23 mouse cellular contexts compared by ENCODE assay signal in genomic region chr14:11855499-11855898, GRCm38 (mm10).
DNase-seq lines count a peak whose midpoint lies in the region; ATAC-seq and TF ChIP-seq lines count a peak whose summit lies in the region.
"Had no signal": no experiment of that assay in that cellular context is flagged by ENCODE, and none has a peak within 500 bp of the region (broad histone marks: within the 10 kb centered on the region; RNA-seq: fewer than 3 reads in every experiment).

No protein-coding gene starts in this region.

- no peak for TF ChIP-seq CTCF in kidney, postnatal 0 days (IDR thresholded peaks at IDR 0.05; ENCODE audit: low read depth)

- H3K4me2 ChIP-seq in embryonic facial prominence, embryonic 11.5 days (ENCODE audit: low read depth, low read length): no peak overlapping the region
- no peak overlapping the region for H3K4me2 ChIP-seq in heart, embryonic 11.5 days
- H3K4me2 ChIP-seq in kidney, postnatal 0 days (ENCODE audit: low read length): no peak overlapping the region
- H3K4me2 ChIP-seq: embryonic facial prominence, embryonic 12.5 days; embryonic facial prominence, embryonic 15.5 days; hindbrain, embryonic 12.5 days; hindbrain, embryonic 15.5 days had no signal

- no peaks in the 10 kb centered on the region for H3K4me1 ChIP-seq in embryonic facial prominence, embryonic 11.5 days (ENCODE audit: control insufficient read depth, insufficient read depth, low read length)
- H3K4me1 ChIP-seq in embryonic facial prominence, embryonic 10.5 days: peaks cover 46% of the 10 kb centered on the region
- peaks cover 13% of the 10 kb centered on the region for H3K4me1 ChIP-seq in heart, embryonic 11.5 days (ENCODE audit: control insufficient read depth, insufficient read depth, low read length)
- H3K4me1 ChIP-seq in kidney, postnatal 0 days (replicated peaks; ENCODE audit: insufficient read depth, low read length): peaks cover 6% of the 10 kb centered on the region

- no peaks in the 10 kb centered on the region for H3K36me3 ChIP-seq in embryonic facial prominence, embryonic 11.5 days (replicated peaks; ENCODE audit: control insufficient read depth, insufficient read depth, low read depth, low read length)
- H3K36me3 ChIP-seq in embryonic facial prominence, embryonic 10.5 days (replicated peaks): no peaks in the 10 kb centered on the region
- H3K36me3 ChIP-seq in heart, embryonic 11.5 days (ENCODE audit: control insufficient read depth, insufficient read depth, low read length): no peaks in the 10 kb centered on the region
- no peaks in the 10 kb centered on the region for H3K36me3 ChIP-seq in kidney, postnatal 0 days (ENCODE audit: insufficient read depth, low read length)
- H3K36me3 ChIP-seq: embryonic facial prominence, embryonic 12.5 days; embryonic facial prominence, embryonic 15.5 days; heart, embryonic 10.5 days; hindbrain, embryonic 12.5 days; hindbrain, embryonic 15.5 days had no signal

- no peak overlapping the region for H3K27ac ChIP-seq in embryonic facial prominence, embryonic 11.5 days (replicated peaks; ENCODE audit: low read depth, low read length)
- H3K27ac ChIP-seq in embryonic facial prominence, embryonic 10.5 days (replicated peaks): no peak overlapping the region
- no peak overlapping the region for H3K27ac ChIP-seq in heart, embryonic 11.5 days (ENCODE audit: low read depth, low read length)
- no peak overlapping the region for H3K27ac ChIP-seq in kidney, postnatal 0 days
- H3K27ac ChIP-seq: embryonic facial prominence, embryonic 12.5 days; embryonic facial prominence, embryonic 15.5 days; heart, adult 2 months; heart, embryonic 10.5 days; hindbrain, embryonic 12.5 days; hindbrain, embryonic 15.5 days had no signal

- 0 out of 2 replicates have a peak, but pooled peaks have one; percentile 29 for ATAC-seq in embryonic facial prominence, embryonic 11.5 days (replicated peaks; ENCODE audit: insufficient number of reproducible peaks, low FRiP score, low TSS enrichment, low read depth)
- no peak for ATAC-seq in heart, embryonic 11.5 days (replicated peaks; ENCODE audit: insufficient number of reproducible peaks, low FRiP score, low TSS enrichment)
- peak; percentile 63; the same call in 1 of the 2 replicates for ATAC-seq in kidney, postnatal 0 days (replicated peaks; ENCODE audit: low FRiP score, low read depth)
- ATAC-seq: activated CD4-positive, CD25-positive, alpha-beta regulatory T cell, adult 4 months; forebrain, embryonic 14.5 days; forebrain, postnatal 0 days had no signal

- H3K9me3 ChIP-seq in embryonic facial prominence, embryonic 11.5 days (replicated peaks; ENCODE audit: control insufficient read depth, low read length): no peaks in the 10 kb centered on the region
- no peaks in the 10 kb centered on the region for H3K9me3 ChIP-seq in embryonic facial prominence, embryonic 10.5 days
- no peaks in the 10 kb centered on the region for H3K9me3 ChIP-seq in heart, embryonic 11.5 days (replicated peaks; ENCODE audit: control insufficient read depth, low read length)
- no peaks in the 10 kb centered on the region for H3K9me3 ChIP-seq in kidney, postnatal 0 days (replicated peaks; ENCODE audit: low read length)
- H3K9me3 ChIP-seq: embryonic facial prominence, embryonic 12.5 days; embryonic facial prominence, embryonic 15.5 days; heart, embryonic 10.5 days; hindbrain, embryonic 12.5 days; hindbrain, embryonic 15.5 days had no signal

- H3K27me3 ChIP-seq in embryonic facial prominence, embryonic 11.5 days (ENCODE audit: control insufficient read depth, insufficient read depth, low read length): no peaks in the 10 kb centered on the region
- H3K27me3 ChIP-seq in embryonic facial prominence, embryonic 10.5 days (replicated peaks; ENCODE audit: low read depth, poor library complexity, severe bottlenecking): no peaks in the 10 kb centered on the region
- H3K27me3 ChIP-seq in heart, embryonic 11.5 days (ENCODE audit: control insufficient read depth, insufficient read depth, low read length): no peaks in the 10 kb centered on the region
- no peaks in the 10 kb centered on the region for H3K27me3 ChIP-seq in kidney, postnatal 0 days (ENCODE audit: insufficient read depth, low read length)
- H3K27me3 ChIP-seq: embryonic facial prominence, embryonic 12.5 days; embryonic facial prominence, embryonic 15.5 days; hindbrain, embryonic 12.5 days; hindbrain, embryonic 15.5 days had no signal

- no peak for DNase-seq in embryonic facial prominence, embryonic 11.5 days (ENCODE audit: low spot score)
- no peak for DNase-seq in embryonic facial prominence, embryonic 10.5 days (ENCODE audit: low spot score)
- peak; percentile 65 for DNase-seq in heart, adult 11 months
- peak; percentile 36 for DNase-seq in kidney, postnatal 0 days (ENCODE audit: low spot score)
- no peak for DNase-seq in kidney, adult 18-20 months
- DNase-seq: adrenal gland, adult 8-10 months; adrenal gland, postnatal 25 days; cerebellum, adult 11-12 months; cerebellum, adult 8-10 months; cerebellum, postnatal 10 days; cerebellum, postnatal 36 days; embryo, embryonic 11 days; forebrain, postnatal 0 days; gastrocnemius, postnatal 10 days; heart, adult 2 months had no signal

- no peak overlapping the region for H3K9ac ChIP-seq in embryonic facial prominence, embryonic 11.5 days (replicated peaks; ENCODE audit: low read length)
- H3K9ac ChIP-seq in heart, embryonic 11.5 days (ENCODE audit: low read depth, low read length): no peak overlapping the region
- H3K9ac ChIP-seq in kidney, postnatal 0 days (ENCODE audit: low read depth, low read length): no peak overlapping the region
- H3K9ac ChIP-seq: embryonic facial prominence, embryonic 12.5 days; embryonic facial prominence, embryonic 15.5 days; forebrain, postnatal 0 days; hindbrain, embryonic 12.5 days; hindbrain, embryonic 15.5 days had no signal

- H3K4me3 ChIP-seq in embryonic facial prominence, embryonic 11.5 days (ENCODE audit: low read depth, low read length): no peak overlapping the region
- no peak overlapping the region for H3K4me3 ChIP-seq in embryonic facial prominence, embryonic 10.5 days
- H3K4me3 ChIP-seq in heart, embryonic 11.5 days (ENCODE audit: low read depth, low read length): no peak overlapping the region
- no peak overlapping the region for H3K4me3 ChIP-seq in kidney, postnatal 0 days (replicated peaks; ENCODE audit: low read depth, low read length)
- H3K4me3 ChIP-seq: embryonic facial prominence, embryonic 12.5 days; embryonic facial prominence, embryonic 15.5 days; heart, adult 2 months; heart, embryonic 10.5 days; hindbrain, embryonic 12.5 days; hindbrain, embryonic 15.5 days had no signal

Comparison
In these comparisons a context has a peak if more than half of its experiments do, and no peak if none do; other contexts are left out.
1. DNase-seq: peak in heart, adult 11 months (single experiment) and kidney, postnatal 0 days (single experiment); none in embryonic facial prominence, embryonic 11.5 days (single experiment), embryonic facial prominence, embryonic 10.5 days (single experiment) and kidney, adult 18-20 months (single experiment).